Mouse (Mus musculus): ENCODE measurements around the gene Glg1. TPM values are rescaled to one million over a fixed set of nuclear protein-coding genes. Genes with fewer than 3 reads are reported as not detected.

The Glg1 gene
- total and polyA plus RNA-seq, 3 experiments, result 13.8 to 32.2 (median 21.6) TPM

DNA sequence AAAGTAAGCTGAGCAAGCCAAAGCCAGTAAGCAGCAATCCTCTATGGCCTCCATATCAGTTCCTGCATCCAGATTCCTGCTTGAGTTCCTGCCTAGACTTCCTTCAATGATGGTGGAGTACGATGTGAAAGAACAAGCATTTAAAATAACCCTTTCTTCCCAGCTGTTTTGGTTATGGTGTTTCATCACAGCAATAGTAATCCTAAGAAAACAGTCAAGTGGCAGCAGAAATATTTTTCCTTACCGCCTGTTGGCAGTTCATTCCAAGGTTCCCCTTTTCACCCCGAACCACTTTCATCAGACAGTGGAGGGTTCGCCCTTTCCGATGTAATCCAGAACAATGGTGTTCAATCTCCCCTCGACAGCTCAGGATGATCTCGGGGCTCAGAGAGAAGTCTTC lies 71.5 kb downstream of the Glg1 start:
- dilution Hi-C loops (cut with MboI; ENCODE audit: extremely low pct_ligation_motif_present, extremely low pct_unique_long_range_greater_than_20kb, low sequenced_read_pairs) (no loop called here), in situ Hi-C loops (cut with MboI; ENCODE audit: low pct_ligation_motif_present, low pct_unique_long_range_greater_than_20kb, low sequenced_read_pairs) (no loop called here)
- no peak overlapping the region for H3K4me2 ChIP-seq (ENCODE audit: insufficient read depth, low read depth, poor library complexity, severe bottlenecking)
- no peak overlapping the region for H3K4me3 ChIP-seq (replicated peaks in 1 of 3; ENCODE audit: low read depth in 2 of 3, low read length in 2 of 3, poor library complexity in 1 of 3)
- H3K36me3 ChIP-seq (replicated peaks in 1 of 2; ENCODE audit: control insufficient read depth in 1 of 2, insufficient read depth in 1 of 2, low read length in 1 of 2), result peaks cover 19 to 69% of the 10 kb centered on the region in 2 experiments
- H3K9ac ChIP-seq (ENCODE audit: insufficient read depth, low read depth), result no peak overlapping the region
- H3K27me3 ChIP-seq (replicated peaks), result no peaks in the 10 kb centered on the region
- no peak for DNase-seq (ENCODE audit: extremely low read depth)
- no peaks in the 10 kb centered on the region for H3K79me2 ChIP-seq (replicated peaks; ENCODE audit: control insufficient read depth, extremely low read depth, insufficient read depth, poor library complexity, severe bottlenecking)
- H3K27ac ChIP-seq (ENCODE audit: insufficient read depth, low read depth), result no peak overlapping the region
- H3K9me3 ChIP-seq (replicated peaks; ENCODE audit: low read length), result no peaks in the 10 kb centered on the region
- H3K4me1 ChIP-seq (ENCODE audit: control insufficient read depth in 1 of 2, insufficient read depth in 2 of 2), result no peaks in the 10 kb centered on the region
- TF ChIP-seq IRF4 (IDR thresholded peaks at IDR 0.05; ENCODE audit: low read depth, low read length), result no peak
- no peak for TF ChIP-seq MEF2A (IDR thresholded peaks at IDR 0.05; ENCODE audit: borderline replicate concordance, low read depth, low read length)
- no peak for TF ChIP-seq SIN3A (IDR thresholded peaks at IDR 0.05; ENCODE audit: low read length)
- no peak for TF ChIP-seq MYC (IDR thresholded peaks at IDR 0.05; ENCODE audit: low read depth, low read length)
- TF ChIP-seq KAT2A (IDR thresholded peaks at IDR 0.05; ENCODE audit: insufficient replicate concordance, low read length), result no peak
- TF ChIP-seq EP300 (IDR thresholded peaks at IDR 0.05; ENCODE audit: low read length), result no peak
- TF ChIP-seq RAD21 (IDR thresholded peaks at IDR 0.05; ENCODE audit: low read depth, low read length), result no peak
- no peak for TF ChIP-seq HCFC1 (IDR thresholded peaks at IDR 0.05; ENCODE audit: low read depth, low read length)
- no peak for TF ChIP-seq POLR2AphosphoS2 (IDR thresholded peaks at IDR 0.05; ENCODE audit: low read depth, low read length)
- no peak for TF ChIP-seq ZC3H11A (IDR thresholded peaks at IDR 0.05; ENCODE audit: low read depth, low read length)
- no peak for TF ChIP-seq CHD1 (IDR thresholded peaks at IDR 0.05; ENCODE audit: low read depth, low read length)

DNA sequence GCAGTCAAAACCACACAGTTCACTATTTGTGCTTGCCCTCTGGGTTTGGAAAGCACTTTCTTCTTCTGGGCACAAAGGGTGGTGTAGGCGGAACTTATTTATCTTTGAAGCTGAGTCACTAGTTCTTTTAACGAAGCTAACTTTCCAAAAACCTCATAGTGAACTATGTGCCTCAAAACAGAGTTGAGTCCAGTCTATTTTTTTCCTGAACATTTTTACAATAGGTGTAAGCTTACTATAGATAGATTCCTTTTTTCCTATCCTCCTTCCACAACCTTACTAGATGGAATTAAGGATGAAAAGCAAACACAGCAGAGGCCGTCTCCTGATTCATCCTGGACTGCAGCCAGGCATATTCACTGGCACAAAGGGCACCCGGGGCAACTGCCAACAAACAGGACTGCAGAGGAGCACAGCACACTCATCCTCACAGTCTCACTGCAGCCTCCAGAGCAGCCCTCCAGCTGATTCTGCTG lies 73.5 kb downstream of the Glg1 start:
- Histone ChIP-seq H3K27ac (ENCODE audit: insufficient read depth, low read depth) (no peak overlapping the region), H3K4me1 (ENCODE audit: control insufficient read depth in 1 of 2, insufficient read depth in 2 of 2) (no peaks in the 10 kb centered on the region), H3K9ac (ENCODE audit: insufficient read depth, low read depth) (no peak overlapping the region), H3K4me2 (ENCODE audit: insufficient read depth, low read depth, poor library complexity, severe bottlenecking) (no peak overlapping the region), H3K27me3 (replicated peaks) (no peaks in the 10 kb centered on the region), H3K36me3 (replicated peaks in 1 of 2; ENCODE audit: control insufficient read depth in 1 of 2, insufficient read depth in 1 of 2, low read length in 1 of 2) (peaks cover 26 to 73% of the 10 kb centered on the region in 2 experiments), H3K4me3 (replicated peaks in 1 of 3; ENCODE audit: low read depth in 2 of 3, low read length in 2 of 3, poor library complexity in 1 of 3) (no peak overlapping the region), H3K9me3 (replicated peaks; ENCODE audit: low read length) (no peaks in the 10 kb centered on the region), H3K79me2 (replicated peaks; ENCODE audit: control insufficient read depth, extremely low read depth, insufficient read depth, poor library complexity, severe bottlenecking) (no peaks in the 10 kb centered on the region)
- DNase-seq (ENCODE audit: extremely low read depth), result no peak
- in situ Hi-C loops (cut with MboI; ENCODE audit: low pct_ligation_motif_present, low pct_unique_long_range_greater_than_20kb, low sequenced_read_pairs), result no loop called here
- dilution Hi-C loops (cut with MboI; ENCODE audit: extremely low pct_ligation_motif_present, extremely low pct_unique_long_range_greater_than_20kb, low sequenced_read_pairs), result no loop called here
- TF ChIP-seq KAT2A (IDR thresholded peaks at IDR 0.05; ENCODE audit: insufficient replicate concordance, low read length), result no peak
- no peak for TF ChIP-seq POLR2AphosphoS2 (IDR thresholded peaks at IDR 0.05; ENCODE audit: low read depth, low read length)
- TF ChIP-seq ETS1 (conservative IDR thresholded peaks at IDR 0.05; ENCODE audit: low read depth, low read length), result no peak
- TF ChIP-seq ZC3H11A (IDR thresholded peaks at IDR 0.05; ENCODE audit: low read depth, low read length), result no peak
- no peak for TF ChIP-seq ELF1 (IDR thresholded peaks at IDR 0.05; ENCODE audit: low read depth, low read length)
- no peak for TF ChIP-seq IRF4 (IDR thresholded peaks at IDR 0.05; ENCODE audit: low read depth, low read length)
- TF ChIP-seq USF1 (IDR thresholded peaks at IDR 0.05; ENCODE audit: low read depth, low read length), result no peak
- TF ChIP-seq E2F4 (IDR thresholded peaks at IDR 0.05; ENCODE audit: insufficient replicate concordance, low read depth, low read length), result no peak
- TF ChIP-seq GABPA (IDR thresholded peaks at IDR 0.05; ENCODE audit: insufficient replicate concordance, low read depth, low read length), result no peak
- no peak for TF ChIP-seq CTCF (conservative IDR thresholded peaks at IDR 0.05 in 1 of 2, IDR thresholded peaks at IDR 0.05 in 1 of 2; ENCODE audit: low read depth in 2 of 2, low read length in 2 of 2)
- TF ChIP-seq RCOR1 (conservative IDR thresholded peaks at IDR 0.05; ENCODE audit: low read depth, low read length), result no peak
